Mouse (Mus musculus) kidney, postnatal 14 days (tissue): ENCODE data around the gene Syt2.

ENCODE experiments used
- DNase-seq: peaks from one replicate; pipeline ENCODE4 v3.0.0; 2022; ENCODE audit warnings: mixed read lengths

Gene Syt2

DNA sequence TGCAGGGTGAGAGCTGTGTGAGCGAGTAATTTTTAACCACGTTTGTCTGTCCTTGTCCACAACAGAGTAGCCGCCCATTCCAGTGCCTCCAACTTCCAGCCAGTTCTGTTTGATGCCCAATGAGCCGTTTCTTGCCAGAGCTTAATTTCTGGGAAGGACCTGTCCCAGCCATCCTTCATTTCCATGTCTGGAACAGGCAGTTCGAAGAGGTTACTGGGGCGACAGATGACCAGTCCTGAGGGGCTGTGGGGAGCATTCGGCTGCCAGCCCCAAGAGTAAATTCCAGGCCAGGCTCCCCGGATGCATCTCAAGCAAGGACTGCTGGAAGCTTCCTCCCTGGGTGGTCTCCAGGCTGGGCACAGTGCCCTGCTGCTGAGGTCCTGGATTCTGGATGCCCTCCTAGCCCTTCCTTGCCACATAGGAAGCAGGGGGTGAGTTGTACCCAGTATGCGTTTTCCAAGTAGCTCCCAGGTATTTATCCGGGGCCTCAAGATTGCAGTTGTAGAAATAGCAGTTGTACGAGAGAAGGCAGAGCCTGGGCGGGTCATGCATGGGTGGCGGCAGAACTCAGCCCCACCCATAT is 4.9 kb downstream of the Syt2 start:
- DNase-seq: peak; percentile 56

DNA sequence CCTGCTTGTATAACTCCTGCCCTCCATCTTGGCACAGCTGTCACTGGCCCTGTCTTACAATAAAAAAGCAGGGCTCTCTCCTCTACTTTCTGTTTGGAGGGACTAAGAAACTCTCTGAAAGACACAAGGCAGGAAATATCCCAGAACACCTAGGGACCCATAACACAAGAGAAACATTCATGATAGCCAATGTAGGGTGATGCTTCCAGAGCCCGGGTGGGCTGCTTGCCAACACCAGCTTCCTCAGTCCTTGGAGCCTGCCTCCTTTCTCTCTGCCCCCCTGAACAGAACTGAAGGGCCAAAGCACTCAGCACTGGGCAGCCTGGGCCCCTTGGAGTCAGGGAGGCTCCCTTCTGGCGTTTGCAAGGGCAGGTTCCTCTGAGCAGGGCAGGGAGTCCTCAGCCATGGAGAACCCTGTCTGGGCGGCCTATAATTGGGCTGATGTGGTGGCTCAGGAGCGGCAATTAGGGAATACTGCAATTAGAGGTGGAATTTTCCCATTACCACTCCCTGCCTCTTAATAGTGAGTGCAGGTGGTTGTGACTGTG is 5.4 kb downstream of the Syt2 start:
- peak; percentile 46 for DNase-seq

DNA sequence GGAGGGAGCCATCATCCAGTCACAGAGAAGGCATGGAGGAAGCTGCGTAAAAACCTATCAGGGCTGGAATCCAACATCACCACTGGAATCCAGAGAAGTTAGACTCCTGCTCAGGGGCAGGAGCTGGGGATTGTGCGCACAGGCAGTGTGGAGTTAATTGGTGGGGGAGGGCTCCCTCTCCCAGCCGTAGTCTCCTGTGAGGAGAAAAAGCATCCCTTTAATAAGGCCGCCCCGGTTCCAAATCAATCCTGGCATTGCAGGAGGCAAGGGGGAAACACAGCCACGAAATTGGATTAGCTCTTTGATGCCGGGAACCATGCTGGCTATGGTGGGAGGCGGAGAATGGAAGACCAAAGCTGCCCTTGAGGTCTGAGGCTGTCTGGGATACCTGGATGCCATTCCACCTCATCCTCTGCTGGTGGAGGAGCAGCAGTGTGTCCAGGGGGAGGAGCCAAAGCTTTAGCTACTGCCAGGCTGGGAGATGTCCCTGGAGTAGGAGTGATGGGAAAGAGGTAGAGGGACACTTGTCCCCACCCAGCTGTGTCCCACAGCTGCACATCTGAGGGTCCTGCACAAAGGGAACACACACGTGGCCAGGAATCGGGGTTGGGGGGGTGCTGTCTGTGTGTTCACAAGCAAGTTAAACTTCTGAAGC is 7.3 kb downstream of the Syt2 start:
- no peak for DNase-seq

DNA sequence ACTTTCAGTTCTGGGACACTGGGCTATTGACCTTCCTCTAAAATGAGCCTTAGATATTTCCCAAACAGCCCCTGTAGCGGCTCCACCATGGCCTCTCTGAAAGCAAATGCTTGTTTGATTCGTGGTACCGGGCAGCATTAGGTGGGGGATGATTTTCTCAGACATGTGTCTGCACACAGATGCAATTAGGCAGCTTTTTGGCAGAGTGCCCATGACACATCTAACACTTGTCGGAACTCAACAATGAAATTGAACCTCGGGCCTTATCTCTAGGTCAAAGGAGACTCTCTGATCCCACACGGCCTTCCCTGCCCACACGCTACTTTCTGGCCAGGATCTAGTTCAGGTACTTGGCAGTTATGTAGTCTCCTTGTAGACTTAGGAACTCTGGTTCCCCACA is 12.4 kb downstream of the Syt2 start:
- no peak for DNase-seq

DNA sequence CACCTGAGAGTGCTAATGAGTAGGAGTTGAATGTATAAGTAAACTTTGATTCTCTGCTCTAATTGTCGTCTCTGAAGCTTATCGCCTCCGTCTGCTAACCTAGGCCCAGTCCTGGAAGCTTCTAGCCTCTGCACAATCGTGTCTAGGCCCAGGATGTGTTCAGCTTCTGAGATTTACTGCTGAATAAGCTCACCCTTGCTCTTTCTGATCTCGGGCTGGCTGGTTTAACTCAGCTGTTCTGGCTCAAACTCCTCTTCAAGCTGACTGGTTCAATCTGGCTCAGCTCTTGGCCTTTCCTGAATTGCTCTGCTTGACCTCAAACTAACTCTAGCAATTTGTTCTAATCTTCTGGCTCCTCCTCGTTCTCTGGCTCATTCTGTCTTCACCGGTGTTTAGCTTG is 13.7 kb downstream of the Syt2 start:
- DNase-seq: peak; percentile 31

DNA sequence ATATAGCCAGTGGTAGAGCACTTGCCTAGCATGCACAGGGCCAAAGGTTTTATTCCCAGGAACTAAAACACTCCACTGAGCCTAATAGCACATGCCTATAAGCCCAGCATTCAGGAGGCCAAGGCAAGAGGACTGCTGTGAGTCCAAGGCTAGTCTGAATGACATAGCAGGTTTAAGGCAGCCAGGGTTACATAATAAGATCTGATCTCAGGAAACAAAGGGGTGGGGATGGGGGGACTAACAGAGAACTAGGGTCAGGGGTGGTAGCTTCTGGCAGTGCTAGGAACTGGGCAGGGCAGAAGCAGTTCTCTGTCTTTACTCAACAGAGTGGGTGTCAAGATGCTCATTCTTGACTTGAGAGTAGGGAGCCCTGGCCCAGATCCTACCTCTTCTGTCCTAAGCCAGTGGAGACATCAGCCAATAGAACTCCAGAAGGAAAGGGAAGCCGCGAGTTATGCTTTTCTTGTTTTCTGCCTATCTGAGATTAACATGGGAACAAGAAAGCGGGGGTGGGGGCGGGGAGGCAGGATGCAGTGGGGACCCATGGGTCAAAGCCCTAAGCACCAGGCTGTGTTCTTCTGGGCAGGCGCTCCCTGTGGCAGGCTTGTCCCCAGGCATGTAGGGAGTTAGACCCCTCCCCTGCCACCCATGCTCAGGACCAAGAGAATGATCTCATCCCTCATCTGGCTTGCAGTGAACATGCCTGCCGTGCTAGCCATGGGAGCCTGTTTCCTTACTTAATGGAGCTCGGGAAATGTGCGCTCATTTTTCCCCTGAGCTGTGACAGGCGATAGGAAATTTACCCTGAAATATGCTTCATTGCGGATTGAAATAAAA is 25.0 kb downstream of the Syt2 start:
- DNase-seq: no peak

DNA sequence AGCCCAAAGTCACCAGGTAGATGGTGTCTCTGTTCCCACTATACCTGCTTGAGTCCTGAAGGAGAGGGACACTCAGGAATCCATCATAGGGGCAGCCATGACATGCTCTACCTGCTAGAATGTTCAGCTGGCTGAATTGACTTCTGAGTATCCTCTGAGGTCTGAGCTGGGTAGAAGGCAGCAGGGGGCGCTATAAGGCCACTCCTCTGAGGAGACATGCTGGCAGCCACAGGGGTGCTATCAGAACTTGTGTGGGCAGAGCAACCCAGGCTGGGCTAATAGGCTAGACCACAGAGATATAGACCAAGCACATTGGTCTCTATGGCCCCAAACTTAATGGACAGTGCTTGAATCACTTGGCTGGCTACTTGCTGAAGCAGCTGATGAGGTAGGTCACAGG is 27.8 kb downstream of the Syt2 start:
- no peak for DNase-seq

DNA sequence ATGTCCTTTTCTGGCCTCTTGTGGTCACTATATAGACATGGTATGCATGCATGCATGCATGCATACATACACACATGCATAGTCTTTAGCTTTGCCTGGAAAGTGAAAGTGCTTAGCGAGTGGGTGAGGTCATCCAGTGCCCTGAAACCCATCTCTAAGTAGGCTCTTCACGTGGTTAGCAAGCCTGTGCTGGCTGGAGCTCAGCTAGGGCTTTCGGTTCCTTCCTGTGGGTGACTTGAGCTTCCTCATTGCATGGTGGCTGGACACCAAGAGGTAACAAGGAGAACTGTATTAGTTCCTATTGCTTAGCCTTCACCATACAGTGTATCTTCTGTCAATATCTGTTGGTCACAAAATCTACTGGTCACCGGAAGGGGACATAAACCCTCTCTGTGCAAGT is 33.0 kb downstream of the Syt2 start:
- no peak for DNase-seq

DNA sequence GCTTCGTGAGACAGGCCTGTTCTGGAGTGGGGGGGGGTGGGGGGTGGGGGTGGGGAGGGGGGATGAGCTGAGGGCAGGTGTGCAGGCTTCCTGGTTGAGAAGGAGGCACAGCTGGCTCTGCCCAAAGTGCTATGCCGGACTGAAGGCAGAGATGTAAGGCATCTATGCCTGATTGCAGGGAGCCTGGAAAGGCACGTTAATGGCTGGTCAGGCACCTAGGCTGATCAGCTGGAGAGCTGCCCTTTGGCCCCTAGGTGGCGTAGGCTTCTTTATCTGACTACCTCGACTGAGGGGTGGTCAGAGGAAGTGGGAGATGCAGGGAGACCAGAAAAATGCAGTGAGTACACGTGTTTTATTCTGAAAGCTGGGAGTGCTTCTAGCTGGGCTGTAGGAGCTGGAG is 34.1 kb downstream of the Syt2 start:
- no peak for DNase-seq

DNA sequence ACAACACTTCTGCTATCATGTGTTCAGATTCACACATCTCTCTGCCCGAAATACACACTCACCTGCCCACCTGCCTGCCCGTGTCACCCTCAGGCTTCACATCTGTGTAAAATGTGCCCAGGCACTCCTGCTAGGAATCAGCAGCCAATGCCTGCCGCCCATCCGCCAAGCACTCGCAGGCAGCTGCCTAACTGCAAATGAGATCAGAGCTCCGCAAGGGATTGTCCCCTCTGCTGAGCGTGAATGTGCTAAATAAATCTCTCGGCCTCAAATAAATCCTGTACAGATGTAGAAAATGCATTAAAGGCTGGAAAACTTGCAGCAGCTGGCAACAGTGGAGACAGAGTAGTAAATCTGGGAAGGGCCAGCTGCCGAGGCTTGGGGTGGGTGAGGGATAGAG is 36.0 kb downstream of the Syt2 start:
- DNase-seq: no peak

DNA sequence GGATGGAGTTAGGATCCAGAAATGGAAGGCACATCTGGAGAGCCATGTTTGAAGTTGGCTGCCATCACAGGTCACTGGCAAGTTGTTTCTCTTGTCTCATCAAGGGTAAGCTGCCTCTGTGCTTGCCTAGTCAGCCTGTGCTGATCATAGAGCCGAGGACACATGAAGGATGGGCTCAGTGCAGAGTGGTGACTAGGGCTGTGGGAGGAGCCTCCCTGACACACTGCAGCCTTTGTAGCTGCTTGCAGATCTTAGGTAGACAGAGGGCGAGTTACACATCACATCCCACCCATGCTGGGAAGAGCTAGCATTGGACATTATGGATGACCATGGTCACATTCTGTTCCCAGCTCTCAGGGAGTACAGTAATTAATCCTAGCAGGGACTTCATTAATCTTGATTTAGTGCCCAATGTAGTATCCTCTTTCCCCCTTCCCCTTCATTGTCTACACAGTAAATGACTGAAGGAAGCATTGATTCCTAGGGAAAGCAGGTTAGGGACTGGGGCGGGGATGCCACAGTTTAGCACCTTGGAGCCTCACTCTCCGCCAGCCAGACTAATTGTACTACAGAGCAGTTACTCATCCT is 40.5 kb downstream of the Syt2 start:
- no peak for DNase-seq

DNA sequence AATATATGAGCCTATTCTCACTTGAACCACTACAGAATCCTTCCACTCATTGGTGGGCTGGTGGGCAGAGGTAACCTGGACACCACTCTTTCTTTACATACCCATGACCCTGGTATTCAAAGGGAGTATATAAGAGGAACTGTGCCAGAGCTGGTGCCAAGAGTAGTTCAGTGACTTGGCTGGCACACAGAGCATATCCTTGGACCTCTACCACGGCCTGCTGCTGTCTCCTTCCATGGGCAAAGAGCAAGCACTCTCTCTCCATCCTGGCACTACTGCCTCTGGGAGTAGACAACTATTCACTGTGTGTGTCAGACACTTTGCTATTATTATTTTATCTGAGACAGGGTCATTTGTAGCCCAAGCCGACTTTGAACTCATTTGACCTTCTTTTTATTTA is 49.8 kb downstream of the Syt2 start:
- no peak for DNase-seq

DNA sequence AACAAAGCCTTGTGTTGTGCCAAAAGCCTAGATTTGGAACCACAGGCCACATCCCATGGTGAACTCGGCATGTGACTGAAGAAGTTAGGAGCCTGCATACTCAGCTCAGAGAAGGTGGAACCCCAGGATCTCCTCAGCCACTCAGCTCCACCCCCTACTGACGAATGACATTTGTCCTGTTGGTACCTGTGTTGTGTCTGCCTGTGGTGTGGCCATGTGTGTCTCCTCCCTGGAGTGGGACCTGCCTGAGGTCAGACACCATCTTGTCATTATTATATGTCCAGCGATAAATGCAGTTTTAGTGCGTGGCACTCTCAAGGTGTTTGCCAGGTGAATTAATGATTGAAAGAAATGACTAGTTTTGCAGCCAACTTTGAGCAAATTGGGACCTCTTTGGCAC is 50.6 kb downstream of the Syt2 start:
- DNase-seq: no peak

DNA sequence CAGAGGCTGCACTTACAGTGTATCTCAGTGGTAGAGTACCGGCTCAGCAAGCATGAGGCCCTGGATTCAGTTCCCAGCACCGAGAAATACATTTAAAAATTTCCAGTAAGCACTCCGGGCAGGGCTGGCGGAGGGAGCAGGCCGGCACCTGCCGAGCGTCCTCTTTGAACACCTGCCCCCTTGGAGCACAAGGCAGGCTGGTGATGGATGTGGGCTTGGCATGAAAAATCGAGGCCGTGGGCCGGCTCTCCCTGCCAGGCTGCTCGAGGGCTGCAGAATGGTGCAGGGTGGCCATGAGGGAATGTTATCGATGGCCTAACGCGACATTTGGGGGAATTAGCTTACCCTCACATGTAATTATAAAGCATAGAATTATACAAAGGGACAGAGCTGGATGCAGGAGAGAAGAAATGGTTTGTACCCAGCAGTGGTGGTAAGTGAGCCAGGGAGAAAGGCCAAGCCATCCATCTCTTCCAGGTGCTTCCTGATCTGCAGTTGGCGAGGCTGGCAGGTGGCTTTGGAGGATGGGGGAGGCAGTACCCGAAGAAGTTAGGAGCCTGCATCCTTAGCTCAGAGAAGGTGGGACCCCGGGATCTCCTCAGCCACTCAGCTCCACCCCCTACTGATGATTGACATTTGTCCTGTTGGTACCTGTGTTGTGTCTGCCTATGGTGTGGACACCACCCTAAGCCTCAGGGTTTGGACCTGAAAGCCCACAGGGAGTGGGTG is 51.2 kb downstream of the Syt2 start:
- DNase-seq: no peak

DNA sequence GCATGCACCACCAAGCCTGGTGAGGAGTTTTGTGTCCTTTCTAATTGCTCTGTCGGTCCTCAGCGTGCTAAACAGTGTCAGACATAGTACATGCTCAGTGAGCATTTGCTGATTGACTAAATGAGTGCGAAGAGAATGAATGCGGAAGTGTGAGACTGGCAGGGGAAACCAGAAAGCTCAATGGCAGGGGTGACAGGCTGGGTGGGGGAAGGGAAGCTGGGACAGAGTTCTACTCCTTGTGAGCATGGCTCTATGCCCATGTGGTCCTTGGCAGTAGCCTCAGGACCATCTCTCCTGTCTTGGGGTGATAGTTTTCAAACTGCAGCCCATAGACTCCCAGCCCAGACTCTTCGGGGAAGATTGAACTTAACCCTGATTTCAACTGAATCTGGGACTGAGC is 52.0 kb downstream of the Syt2 start:
- DNase-seq: no peak

DNA sequence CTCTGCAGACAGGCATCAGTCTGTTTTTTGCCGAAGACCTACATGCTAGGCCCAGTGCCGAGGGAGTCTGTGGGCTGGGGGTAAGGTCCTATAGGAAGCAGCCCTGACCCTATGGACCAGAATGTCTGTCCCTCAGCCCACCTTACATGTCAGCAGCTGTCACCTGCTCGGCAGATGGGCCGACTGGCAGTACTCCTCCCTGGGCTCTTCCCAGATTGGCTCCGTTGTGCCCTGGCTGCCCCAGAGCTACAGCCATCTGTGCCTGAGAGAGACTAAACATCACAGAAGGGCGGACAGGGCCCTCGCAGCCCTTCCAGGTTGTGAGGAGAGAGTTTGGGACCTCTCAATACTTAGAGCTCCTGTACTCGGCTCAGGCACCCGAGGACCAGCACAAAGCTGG is 52.9 kb downstream of the Syt2 start:
- DNase-seq: no peak

DNA sequence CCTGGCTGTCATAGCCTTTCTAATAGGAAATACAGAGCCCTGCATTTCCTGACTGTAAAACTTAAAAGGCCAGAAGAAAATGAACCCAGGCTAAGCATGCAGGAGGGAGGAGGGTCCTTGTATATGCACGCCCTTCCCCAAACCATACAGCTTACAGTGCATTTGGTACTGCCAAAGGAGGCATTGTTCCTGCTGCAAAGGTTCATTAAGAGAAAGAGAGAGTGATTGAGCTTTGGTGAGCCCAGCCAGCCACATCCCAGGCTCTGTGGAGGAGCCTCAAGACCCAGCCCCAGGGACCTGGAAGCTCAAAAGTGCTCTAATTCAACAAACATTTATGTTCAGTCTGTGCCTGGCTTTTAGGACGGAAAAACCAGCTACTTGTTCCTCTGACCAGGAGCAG is 53.7 kb downstream of the Syt2 start:
- no peak for DNase-seq

DNA sequence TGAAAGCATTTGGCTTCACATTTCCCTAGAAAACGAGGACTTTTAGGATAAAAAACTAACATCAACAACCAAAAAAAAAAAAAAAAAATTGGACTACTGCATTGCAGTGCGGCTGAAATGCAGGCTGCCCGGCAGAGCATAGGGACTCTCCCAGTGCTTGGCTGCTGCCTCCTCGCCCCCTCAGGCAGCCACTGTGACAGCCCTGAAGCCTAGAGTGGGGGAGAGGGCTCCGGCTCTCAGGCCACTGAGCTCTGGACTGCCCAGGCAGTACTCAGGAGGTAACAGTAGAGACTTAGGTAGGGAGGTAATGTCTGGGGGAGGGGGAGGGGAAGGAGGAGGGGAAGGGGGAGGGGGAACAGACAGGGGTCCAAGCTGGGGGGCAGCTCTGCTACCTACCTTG is 54.2 kb downstream of the Syt2 start:
- no peak for DNase-seq

DNA sequence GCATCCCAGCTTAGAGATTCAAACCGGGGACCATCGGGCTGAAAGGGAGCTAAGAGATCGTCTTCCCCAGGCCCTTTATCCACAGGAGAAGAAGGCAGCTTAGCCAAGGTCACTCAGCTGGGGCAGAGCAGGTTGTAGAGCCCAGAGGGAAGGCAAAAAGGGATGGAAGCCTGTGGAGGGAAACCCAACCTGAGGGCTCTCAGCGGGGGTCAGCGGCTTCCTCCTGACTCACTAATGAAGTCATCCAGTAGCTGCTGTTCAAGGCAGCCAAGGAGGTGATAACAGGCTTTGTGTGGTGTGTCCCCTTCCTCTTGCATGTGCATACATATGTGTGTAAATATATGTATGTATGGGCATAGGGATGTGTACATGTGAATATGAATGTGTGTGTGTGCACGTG is 54.7 kb downstream of the Syt2 start:
- DNase-seq: no peak

DNA sequence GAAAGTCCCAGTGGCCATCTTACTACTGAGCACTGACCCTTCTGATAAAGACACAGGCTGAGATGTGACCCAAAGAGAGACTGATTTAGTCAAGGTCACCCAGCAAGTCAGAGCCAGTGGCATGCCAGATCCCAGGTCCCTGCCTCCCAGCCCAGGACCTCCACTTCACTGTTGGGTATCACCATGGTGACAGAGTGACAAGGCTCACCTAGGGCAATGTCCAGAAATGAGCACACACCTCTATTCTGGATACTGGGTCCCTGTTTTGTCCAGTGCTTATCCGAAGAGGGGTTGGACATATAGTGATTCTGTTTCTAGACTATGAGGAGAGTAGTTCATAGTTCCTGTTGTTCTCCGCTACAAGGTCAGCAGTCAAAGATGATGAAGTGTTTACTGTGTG is 56.8 kb downstream of the Syt2 start:
- DNase-seq: no peak

DNA sequence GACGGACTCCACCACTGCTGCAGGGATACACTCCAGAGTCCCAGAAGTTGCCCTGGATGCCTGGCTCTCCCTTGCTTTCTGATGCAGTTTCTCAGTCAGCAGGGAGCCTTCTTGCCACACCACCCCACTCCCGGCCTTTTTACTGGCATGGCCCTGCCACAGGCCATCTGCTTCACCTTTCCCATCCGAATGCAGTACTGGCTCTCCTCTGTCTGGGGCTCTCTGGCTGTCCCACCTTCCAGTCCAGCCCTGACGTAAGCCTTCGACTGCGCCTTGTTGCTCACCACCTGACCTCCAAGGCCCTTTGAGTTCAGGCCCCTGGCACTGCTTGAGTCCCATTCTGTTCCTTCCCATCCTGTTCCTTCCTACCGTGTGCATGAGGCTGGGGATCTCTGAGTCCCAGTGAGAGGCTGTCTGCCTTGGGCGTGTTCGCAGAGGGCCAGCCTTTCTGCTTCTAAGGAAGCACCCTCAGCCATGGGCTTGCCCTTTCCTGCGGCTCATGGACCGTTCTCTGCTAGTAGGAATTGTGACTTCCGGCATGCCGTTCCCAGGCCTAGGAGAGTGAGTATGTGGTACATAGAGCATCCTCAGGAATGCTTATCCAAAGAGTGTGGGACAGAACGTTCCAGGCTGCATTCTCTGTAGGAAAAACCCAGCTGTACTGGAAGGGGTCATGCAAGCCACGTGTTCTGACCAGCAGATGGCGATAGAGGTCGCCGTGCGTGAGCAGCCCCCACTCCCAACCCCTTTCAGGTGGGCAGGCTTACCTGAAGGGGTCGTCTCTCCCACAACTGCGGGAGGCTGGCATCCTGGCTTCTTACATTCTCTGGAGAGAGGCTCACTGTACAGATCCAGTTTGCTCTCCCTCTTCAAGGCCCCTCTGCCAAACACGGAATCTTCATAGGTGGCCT is 58.2 kb downstream of the Syt2 start:
- peak; percentile 54 for DNase-seq

DNA sequence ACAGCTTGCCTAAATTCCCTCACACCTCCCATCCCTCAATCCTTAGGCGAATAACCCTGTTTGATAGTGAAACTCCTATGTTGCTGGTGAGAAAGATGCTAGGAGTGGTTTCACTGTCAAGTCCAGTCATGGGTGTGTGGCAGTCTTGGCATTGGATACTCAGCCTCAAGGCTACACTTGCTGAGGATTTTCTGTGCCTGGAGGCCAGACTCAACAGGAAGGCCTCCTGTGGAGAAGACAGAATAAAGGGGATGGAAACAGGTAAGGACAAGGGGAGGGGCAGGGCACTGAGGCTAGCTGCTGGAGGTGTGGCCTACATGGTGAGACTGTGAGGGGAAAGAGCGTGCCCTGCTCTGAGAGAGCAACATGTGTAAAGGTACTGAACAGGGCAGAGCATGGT is 60.1 kb downstream of the Syt2 start:
- DNase-seq: no peak
